Mouse (Mus musculus): ENCODE results near the gene Bach2.
A peak's percentile ranks its signal among the peaks of the same experiment; 100 is the strongest.

Gene Bach2

DNA sequence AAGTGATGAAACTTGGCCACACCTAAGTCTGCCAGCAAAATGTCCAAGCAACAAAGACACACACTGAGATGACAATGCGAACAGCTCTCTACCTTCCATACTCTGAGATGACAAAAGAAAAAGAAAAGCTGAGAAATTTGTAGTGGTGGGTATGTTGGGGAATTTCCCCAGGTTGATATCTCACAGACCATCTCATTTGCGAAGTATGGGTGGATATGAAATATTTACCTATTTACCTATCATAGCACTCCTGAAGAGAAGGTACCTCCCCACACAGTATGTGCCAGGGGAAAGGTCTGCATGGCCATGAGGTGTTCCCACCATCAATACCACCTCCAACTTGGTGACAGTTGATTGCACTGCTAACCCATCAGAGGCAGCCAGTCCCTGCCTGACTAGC lies 13.4 kb upstream of the Bach2 start:
- no peak for DNase-seq (ENCODE audit: low read depth, low spot score)

- no peak for DNase-seq (ENCODE audit: low read depth, low spot score)
Measured at GRCm38 (mm10) chr4:32227970-32228557, 10.5 kb upstream of the Bach2 start.

- no peak for DNase-seq (ENCODE audit: low read depth, low spot score)
Measured at GRCm38 (mm10) chr4:32229266-32229665, 9.3 kb upstream of the Bach2 start.

- no peak for DNase-seq (ENCODE audit: low read depth, low spot score)
Measured at GRCm38 (mm10) chr4:32231258-32232055, 7.1 kb upstream of the Bach2 start.

DNA sequence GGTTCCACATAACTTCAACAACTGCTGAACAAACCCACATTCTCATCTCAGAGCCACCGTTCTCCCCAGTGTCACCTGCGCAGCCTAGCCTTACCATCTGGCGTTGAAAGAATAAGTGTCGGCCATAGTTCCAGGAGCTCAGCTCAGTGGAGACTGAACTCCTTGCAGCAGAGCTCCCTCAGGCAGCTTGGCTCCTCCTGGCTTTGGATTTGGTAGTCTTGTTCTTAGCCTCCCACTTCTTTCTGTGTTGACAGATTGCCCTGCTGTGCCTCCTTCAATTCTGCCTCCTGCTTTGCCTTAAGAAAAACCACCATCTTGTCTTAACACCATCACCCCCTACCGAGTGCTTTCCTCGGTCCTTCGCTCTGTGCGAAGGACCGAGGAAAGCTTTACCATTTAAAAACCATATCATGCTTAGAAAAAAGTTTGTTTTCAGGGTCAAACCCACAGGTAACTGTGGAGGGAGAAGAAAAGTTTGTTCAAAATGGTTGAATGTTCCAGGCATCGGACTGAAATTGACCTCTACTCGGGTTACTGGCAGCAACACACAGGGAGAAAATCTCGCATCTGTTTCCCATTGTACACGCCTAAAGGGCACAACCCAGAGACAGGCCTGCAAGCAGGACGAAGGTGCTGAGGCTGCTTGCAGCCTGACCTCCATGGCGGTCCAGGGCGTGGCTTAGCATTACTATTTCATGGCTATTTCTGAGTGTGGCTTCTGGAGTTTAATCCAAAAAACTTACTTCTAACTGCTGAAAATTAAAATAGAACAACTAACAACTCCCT lies 2.5 kb upstream of the Bach2 start:
- DNase-seq (ENCODE audit: low read depth, low spot score), result no peak

DNA sequence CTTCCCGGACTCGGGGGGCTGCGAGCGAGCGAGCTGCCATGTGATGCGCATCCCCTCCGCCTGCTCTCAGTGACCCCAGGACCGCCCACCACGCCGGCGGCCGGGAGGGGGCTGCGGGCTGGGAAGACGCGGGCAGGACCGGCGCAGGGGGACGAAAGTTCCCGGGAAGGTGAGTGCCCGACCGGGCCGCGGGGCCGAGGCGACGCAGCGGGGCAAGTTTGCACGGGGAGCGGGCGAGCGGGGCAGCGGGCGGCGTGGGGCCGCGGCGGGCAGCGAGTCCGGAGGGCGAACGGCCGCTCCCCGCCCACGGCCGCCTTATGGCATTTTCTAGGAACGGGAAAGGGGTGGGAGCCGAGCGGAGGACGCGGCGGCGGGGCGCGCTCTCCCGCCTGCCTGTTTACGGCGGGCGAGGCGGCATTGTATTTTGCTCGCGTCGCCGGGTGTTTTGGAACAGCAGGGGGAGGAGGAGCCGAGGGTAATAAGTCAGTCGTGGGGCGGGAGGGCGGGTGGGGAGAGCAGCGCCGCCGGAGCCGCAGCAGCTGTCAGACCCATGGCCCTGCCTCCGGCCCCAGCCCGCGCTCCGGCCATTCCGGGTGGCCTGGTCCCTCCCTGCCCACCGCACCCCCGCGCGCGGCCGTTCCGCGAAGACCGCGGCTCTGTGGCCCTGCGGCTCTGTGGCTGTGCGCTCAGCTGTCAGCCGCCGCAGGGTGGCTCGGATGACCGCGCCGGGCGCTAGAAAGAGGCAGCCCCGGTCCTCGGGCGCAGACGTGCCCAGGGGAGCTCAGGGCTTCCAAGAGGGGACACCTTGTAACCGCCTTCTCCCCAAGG lies 531 bp downstream of the Bach2 start:
- DNase-seq (ENCODE audit: low read depth, low spot score), result no peak

- DNase-seq (ENCODE audit: low read depth, low spot score), result no peak
Measured at GRCm38 (mm10) chr4:32239749-32240131, 1.1 kb downstream of the Bach2 start.

GRCm38 (mm10) chr4:32240457-32241030 lies 1.9 kb downstream of the Bach2 start:
- no peak for DNase-seq (ENCODE audit: low read depth, low spot score)

DNA sequence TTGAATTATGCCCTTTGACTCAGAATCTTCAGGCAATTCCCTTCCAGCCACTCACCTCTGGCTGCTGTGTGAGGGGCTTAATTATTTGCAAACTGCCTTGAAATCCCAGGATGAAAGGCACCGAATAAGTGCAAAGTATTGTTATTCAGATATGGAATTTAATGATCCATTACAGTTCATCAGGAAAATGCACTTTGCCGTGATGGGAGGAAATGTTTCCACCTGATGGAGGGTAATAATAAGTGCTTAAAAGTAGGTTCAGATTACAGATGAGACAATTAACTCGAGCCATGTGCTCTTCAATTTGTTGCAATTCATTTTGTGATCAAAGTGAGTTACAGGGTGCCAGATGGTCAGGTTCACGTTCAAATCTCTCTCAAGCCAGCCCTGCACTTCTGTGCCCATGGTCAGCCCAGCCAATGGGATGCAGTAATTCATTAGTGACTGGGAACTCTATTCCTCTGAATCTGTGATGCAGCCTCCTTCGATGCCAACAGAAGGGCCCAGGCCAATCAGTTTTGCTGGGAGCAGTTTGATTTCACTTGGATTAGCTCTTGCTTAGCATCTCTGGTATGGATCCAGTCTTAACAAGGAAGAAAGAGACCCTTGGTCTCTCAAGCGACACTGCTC lies 2.9 kb downstream of the Bach2 start:
- DNase-seq (ENCODE audit: low read depth, low spot score), result no peak

DNA sequence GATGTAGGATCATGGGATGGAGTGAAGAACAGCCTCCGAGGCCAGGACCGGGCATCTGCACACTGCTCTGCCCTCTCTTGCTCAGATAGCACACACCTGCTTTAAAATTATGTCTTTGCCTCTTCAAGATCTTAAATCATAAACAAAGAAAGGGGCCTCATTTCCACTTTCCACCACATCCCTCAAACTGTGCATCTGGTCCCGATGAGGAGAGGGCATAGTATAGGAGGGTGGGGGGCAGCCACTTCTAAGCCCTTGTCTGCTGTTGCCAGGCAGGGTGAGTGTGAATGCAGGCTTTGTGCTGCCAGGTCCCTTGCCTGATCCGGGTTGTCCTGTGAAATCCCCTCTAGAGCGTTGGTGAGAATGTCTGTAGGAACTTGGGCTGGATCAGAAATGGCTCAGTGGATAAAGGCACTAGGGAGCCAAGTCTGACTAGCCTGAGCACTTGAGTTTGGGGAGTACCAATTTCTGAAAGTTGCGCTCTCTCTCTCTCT lies 3.6 kb downstream of the Bach2 start:
- no peak for DNase-seq (ENCODE audit: low read depth, low spot score)

DNA sequence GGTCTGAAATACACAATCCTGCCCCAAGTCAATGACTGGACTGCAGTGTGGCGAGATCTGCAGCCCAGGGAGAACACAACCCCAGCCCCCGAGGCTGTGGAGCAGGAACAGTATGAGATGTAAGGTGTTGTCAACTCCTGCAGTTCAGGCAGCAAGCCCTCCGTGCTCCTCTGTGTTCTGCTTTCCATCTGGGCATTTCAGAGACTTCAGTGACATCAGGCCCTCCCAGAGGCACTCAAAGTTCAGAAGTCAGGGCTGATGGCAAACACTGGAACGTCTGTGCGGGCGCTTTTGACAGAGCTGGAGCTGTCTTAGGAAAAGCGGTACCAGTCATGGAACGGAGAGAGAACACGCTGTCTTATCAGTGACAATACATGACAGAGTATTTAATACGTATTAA lies 4.9 kb downstream of the Bach2 start:
- DNase-seq (ENCODE audit: low read depth, low spot score), result no peak

- no peak for DNase-seq (ENCODE audit: low read depth, low spot score)
Measured at GRCm38 (mm10) chr4:32244092-32244745, 5.6 kb downstream of the Bach2 start.

GRCm38 (mm10) chr4:32245586-32245985 lies 7.0 kb downstream of the Bach2 start:
- DNase-seq (ENCODE audit: low read depth, low spot score), result no peak

- no peak for DNase-seq (ENCODE audit: low read depth, low spot score)
Measured at GRCm38 (mm10) chr4:32246020-32246419, 7.4 kb downstream of the Bach2 start.

DNA sequence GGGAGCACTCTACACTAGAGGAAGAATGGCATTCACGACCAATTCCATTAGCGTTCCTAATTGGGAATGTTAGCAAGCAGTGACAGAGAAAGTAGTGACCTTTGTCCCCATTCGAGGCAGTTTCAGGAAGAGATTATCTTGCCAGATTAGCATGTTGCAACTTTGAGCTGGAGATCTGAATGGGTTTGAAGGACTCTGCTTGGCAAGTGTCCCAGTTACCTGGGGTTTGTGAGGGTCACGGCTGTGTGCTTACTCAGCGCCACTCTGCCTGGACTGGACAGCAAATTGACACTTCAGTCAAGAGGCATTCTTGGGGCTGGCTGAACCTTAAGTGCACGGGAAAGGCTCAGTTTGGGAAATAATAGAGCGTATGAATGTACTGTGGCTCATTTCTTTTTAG lies 8.2 kb downstream of the Bach2 start:
- DNase-seq (ENCODE audit: low read depth, low spot score), result no peak

GRCm38 (mm10) chr4:32247463-32248113 lies 9.0 kb downstream of the Bach2 start:
- DNase-seq (ENCODE audit: low read depth, low spot score), result no peak

- peak; percentile 46 for DNase-seq (ENCODE audit: low read depth, low spot score)
Measured at GRCm38 (mm10) chr4:32248236-32248635, 9.6 kb downstream of the Bach2 start.

DNA sequence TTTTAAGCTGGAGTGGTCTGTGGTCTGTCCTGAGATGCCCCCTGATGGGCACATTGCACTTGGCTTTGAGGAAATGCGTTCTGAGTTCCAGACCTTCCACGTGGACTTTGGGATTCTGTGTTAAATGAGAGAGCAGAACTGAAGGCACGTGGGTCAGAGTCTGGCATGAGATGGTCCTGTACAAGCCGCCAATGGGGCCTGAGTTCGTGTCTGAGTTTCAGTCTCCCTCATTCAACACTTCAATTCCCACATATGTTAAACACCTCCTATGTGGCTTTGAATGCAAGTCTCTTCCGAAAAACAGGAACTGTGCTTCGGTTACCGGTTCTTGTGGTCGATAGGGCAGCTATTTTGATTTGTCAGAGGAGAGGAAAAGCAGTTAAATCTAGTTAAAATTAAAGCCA lies 10.4 kb downstream of the Bach2 start:
- DNase-seq (ENCODE audit: low read depth, low spot score), result no peak

DNA sequence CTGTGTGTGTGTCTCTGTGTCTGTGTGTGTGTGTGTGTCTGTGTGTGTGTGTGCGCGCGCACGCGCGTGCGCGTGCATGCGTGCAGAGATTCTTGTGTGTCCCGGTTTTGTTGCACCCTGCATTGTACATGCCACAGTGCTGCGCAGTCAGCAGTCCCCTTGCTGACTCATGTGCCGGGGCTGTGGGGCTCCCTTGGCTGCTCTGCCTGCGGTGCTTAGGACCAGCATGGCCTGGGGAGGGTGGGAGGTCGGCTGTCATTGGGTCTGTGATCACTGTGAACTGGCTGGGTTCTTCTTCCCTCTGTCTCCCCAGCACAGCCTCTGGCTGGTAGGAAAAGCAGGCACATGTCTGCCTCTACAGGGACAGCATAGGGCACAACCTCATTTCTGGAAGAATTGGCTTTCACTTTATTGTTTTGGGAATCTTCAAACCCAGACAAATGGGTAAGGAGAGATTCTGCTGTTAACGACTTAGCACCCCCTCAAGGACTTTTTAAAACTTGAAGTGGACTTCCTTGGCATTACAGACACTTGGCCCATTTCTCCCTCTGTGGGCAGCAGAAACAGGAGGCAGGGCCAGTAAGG lies 11.2 kb downstream of the Bach2 start:
- DNase-seq (ENCODE audit: low read depth, low spot score), result no peak

Data from c-Kit-negative CD71-positive TER-119-positive erythroid progenitor cells, embryonic 14.5 days (primary cell).